Mouse (Mus musculus): ENCODE results near the gene Slc12a1.

GRCm38 (mm10) chr2:125211831-125212510, 59.7 kb downstream of the Slc12a1 start:
- TF ChIP-seq POLR2AphosphoS5 (IDR thresholded peaks at IDR 0.05; ENCODE audit: insufficient replicate concordance, low read depth, low read length) = no peak
- TF ChIP-seq CTCF (IDR thresholded peaks at IDR 0.05; ENCODE audit: low read depth, low read length) = no peak
- no peak for TF ChIP-seq GATA1 (IDR thresholded peaks at IDR 0.05; ENCODE audit: borderline replicate concordance, low read length)
- TF ChIP-seq TAL1 (conservative IDR thresholded peaks at IDR 0.05; ENCODE audit: low read depth, low read length) = no peak

Data from G1E (cell line).